Mouse (Mus musculus) ES-Bruce4 (cell line): ENCODE measurements around the gene Rxfp4.

ENCODE experiments used
- CTCF ChIP-seq: IDR thresholded peaks from one replicate; pipeline ENCODE4 v1.8.1; 2011; ENCODE audit warnings: low read depth, low read length
- EP300 ChIP-seq: IDR thresholded peaks from 2 replicates; pipeline ENCODE4 v1.6.1; 2011; ENCODE audit warnings: low read depth, low read length; ENCODE audit not compliant: insufficient read depth

DNA sequence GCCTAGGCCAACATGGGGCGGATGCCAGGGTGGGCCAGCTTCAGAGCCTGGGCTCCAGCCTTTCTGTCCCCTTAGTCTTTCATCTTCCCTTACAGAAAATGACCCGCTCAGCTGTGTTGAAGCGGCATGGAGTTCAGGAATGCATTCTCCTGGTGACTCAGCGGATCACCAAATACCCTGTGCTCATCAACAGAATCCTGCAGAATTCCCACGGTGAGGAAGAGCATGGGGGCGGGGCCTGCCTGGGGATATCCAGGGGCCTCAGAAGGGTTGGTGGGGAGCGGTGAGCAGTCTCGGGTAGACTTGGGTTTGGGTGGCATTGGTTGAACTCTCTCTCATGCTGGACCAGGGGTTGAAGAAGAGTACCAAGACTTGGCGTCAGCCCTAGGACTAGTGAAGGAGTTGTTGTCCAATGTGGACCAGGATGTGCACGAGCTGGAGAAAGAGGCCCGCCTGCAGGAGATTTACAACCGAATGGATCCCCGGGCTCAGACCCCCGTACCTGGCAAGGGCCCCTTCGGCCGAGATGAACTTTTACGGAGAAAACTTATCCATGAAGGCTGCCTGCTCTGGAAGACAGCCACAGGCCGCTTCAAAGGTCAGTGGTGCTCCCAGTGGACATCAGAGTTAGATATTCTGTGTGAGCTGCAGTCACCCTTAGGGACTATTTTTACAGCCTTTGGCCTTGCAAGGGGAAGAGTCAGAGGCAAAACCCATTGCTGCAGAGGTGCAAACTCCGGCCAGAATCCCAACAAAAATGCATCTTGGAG, 17.3 kb downstream of the Rxfp4 start:
- TF ChIP-seq CTCF (no peak), EP300 (no peak)
